Mouse (Mus musculus): ENCODE data around the gene Vmn1r1.
"Not testable (repeated sequence)": the region's sequence is repeated elsewhere in the genome, so short reads cannot be mapped to it uniquely, and the experiment has no call there.

Gene Vmn1r1

DNA sequence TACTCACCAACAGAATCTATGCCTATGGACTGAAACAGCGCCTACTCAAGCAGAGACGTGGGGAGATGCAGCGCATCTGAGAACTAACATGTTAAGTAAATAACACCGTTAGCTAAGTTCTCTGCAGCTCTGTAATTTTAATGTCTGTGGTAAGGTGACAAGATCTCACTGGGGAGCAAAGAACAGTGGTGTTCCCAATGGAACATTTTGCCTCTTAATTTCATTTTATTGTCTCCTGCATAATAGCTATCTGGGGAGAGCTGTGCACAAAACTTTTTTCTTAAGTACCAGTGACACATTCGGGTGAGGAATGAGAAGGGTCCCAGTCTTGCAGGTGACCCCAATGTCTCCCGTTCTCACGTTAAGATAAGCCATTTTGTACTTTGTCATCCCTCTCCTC lies at the start of gene Vmn1r1:
Vmn1r1 (minus strand) TSS at position 101 of the 400 bp plus-strand sequence.
- DNase-seq: no peak

DNA sequence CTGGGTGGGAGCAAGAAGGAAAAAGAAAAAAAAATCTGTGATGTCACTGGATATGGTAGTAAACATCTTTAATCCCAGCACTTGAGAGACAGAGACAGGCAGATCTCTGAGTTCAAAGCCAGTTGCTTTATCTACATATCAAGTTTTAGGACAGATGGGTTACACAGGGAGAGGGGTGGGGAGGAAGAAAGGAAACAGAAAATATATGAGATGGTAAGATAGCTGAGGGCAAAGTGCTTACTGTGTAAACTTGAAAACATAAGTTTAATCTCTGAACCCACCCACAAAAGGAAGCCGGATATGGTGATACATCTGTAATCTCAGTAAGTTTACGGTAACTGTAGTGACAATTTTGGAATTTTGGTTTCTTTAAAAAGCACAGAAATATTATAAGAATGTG lies 46.0 kb upstream of the Vmn1r1 start:
- DNase-seq: no peak

GRCm38 (mm10) chr1:182192581-182192980 lies 28.3 kb upstream of the Vmn1r1 start:
- DNase-seq: no peak

DNA sequence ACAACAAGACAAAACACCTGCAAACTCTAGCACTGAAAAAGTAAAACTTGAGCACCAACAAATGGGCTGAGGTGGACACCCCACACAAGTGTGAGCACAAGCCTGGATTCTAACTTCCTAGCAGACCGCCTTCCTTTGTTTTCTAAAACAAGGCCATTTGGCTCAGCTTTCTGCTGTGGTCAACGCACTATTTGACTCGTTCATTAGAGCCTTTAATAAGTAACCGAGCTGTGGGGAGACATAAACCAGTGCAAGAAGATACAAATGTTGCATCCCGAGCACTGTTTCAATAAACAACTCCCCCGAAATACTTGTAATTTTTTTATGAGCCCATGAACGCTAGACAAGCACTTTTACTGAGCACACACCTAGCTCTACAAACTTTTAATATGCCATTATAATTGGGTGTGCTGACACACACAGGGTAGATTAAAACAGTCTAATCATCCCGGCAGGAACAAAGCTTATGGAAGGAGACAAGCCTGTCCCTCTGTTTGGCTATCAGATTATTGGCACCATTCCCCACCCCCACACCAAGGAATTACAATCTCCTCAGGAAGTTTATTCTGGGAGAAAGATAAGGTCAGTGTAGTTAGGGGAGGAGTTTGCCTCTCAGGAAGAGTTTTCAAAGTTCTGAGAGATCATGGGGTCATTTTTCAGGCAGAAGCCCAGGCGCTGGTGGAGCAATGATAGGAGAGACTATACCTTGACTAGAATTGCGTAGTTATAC lies 27.7 kb upstream of the Vmn1r1 start:
- DNase-seq: no peak

DNA sequence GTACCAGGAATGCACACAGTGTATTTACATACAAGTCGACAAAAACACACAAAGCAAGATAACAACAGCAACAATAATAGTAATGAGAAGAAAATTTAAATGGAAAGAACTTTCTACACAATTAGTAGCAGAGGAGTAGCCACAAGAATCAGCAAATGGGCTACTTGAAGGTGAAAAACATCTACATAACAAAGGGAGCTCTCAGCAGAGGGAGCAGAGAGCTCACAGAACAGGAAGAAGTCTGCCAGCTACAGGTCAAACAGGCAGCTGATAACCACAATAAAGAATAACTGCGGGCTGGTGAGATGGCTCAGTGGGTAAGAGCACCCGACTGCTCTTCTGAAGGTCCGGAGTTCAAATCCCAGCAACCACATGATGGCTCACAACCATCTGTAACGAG lies 26.9 kb upstream of the Vmn1r1 start:
- DNase-seq: no peak

DNA sequence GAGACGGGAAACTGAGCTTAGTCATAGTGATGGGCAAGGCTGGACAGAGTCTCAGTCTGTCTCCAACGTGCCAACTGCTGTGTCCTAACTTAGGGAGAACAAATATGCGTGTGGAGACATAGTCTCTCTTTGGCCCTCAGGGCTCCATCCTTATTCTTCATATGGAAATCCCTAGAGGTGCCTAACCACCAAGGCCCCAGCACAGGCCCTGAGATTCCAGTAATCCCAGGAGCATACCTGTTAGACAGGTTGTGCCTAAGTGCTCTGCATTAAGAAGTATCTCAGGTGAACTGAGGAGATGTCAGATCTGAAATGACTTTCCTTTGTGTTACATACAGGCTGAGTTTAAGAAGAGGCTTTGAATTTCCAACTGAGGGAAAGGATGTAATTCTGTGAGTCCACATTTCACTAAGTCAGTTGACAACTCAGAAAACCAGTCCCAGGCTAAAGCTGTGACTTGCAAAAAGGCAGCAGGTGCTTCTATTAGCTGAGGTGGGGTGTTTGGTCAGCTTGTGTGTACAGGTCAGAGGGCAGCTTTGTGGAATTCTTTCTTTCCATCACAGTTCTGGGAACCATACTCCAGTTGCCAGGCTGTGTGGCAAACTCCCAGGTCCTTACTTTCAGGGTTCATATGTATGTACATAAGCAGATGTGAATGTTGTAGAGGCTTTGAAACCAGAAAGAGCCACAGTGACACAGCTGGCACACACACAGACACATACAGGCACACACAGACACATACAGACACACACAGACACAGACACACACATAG lies 25.6 kb upstream of the Vmn1r1 start:
- no peak for DNase-seq

DNA sequence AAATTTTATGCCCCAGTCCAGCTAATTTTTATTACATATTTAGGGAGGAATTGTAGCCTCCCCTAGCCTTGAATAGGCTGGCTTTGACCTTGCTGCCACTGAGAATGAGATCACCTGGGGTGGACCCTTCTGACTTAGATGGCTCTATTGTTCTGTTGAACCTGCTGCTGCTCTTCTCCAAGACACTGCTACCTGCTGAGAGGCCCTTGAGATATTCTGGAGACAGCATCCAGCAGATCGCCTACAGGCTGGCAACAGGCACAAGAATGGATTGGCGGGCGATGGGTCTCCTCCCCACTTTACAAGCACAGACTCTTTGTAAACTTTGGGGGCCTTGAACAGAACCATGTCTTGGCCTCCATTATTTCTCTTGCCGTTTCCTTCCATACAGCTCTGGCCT lies 18.2 kb upstream of the Vmn1r1 start:
- not testable (repeated sequence) for DNase-seq

DNA sequence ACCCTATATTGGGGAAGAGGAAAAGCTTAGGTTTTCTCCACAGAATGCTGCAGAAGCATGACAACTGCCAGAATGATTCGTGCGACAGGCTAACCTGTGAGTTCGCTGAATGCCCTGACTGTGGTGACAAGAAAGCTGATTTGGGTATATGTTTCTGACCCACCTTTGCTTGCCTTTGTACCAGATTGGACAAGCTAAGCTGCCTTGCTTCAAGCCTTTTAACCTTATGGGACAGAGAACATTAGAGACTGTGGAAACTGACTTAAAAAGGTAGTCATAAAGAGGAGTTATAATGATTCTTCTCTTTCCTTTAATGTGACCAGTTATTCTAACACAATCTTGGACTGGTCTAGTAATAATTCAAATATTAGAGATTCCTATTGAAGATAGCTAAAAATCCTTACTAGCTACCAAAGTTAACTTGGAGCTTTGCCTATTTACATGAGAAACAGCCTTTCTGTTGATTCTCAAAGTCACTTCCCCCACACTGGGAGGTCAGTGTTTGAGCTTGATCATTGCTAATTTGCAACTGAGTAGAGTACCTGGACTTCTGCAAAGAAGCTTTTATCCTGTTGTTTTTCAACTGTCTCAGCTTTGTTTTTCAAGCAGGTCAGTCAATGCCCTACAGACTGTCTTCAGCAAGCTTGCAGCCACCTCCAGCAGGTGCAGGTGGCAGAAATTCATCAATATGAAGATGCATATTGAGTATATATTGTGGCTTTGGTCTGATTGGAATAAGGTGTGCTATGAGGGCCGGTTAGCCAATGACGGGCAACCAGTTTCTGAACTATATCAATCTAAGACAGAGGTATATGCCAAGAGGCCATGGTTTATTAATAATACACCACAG lies 17.4 kb upstream of the Vmn1r1 start:
- DNase-seq: no peak

DNA sequence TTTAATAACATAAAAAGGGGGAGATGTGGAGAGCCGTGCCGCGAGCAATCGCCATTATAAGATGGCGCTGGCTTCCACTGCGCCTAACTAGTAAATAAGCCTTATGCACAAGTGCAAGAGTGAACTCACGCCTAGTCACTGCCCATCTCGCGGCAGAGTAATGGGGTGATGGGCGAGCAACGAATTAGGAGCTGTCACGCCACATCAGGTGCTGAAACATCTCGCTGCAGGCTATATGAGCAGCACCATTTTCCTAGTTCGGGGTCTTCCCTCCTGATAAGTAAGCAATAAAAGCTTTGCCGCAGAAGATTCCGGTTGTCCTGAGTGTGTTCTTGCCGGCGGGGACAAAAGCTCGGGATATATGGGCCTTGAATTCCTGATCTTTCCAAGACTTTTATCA lies 12.7 kb upstream of the Vmn1r1 start:
- not testable (repeated sequence) for DNase-seq

GRCm38 (mm10) chr1:182170206-182170605 lies 5.9 kb upstream of the Vmn1r1 start:
- not testable (repeated sequence) for DNase-seq

GRCm38 (mm10) chr1:182162951-182163350 lies 1.3 kb downstream of the Vmn1r1 start:
- no peak for DNase-seq

DNA sequence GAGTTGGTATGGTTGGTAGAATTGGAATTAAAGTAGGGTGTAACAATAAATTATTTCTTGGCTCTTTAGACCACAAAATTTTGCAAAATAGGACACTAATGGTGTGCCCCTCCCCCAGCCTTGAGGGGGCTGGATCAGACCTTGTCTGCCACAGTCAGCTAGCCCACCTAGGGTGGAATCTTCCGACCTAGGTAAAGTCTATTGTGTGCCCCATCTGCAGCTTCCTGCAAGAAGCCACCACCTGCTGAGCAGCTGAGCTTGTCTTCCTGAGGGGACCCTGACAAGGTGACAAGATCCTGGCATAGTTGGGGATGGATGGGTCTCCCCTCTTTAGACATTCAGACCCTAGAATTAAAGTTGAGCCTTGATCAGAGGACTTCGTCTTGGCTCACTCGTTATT lies 4.7 kb downstream of the Vmn1r1 start:
- DNase-seq: no peak

GRCm38 (mm10) chr1:182157734-182158133 lies 6.6 kb downstream of the Vmn1r1 start:
- DNase-seq: no peak

DNA sequence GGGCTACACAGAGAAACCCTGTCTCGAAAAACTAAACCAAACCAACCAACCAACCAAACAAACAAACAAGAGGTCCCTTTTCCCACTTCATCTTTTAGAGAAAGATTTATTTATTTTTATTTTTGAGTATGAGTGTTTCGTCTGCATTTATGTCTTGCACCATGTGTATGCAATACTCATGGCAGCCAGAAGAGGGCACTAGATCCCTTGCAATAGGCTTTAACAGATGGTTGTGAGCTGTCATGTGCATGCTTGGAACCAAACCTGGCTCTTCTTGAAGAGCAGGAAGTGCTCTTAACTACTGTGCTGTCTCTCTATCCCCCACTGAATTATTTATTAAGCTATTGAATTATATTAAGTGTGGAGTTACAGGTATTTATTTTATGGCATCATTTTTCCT lies 14.3 kb downstream of the Vmn1r1 start:
- no peak for DNase-seq

GRCm38 (mm10) chr1:182148864-182149514 lies 15.3 kb downstream of the Vmn1r1 start:
- DNase-seq: no peak

DNA sequence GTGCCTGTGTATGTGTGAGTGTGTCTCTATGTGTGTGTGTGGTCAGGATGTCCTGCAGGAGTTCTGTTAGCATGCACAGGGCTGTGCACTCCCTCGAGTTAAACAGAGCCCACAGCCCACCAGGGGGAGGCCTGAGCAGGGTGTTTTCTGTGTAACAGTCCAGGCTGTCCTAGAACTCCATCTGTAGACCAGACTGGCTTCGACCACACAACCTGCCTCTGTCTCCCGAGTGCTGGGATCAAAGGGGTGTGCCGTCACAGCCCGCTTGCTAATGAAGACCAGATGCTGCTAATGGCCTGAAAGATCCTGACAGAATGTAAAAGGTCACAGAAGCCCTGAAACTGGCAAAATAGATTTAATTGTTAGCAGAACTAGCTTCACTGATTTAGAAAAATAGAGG lies 18.7 kb downstream of the Vmn1r1 start:
- DNase-seq: no peak

GRCm38 (mm10) chr1:182143288-182143687 lies 21.0 kb downstream of the Vmn1r1 start:
- no peak for DNase-seq

GRCm38 (mm10) chr1:182142725-182143124 lies 21.6 kb downstream of the Vmn1r1 start:
- no peak for DNase-seq

- DNase-seq: peak; percentile 70
Observed at GRCm38 (mm10) chr1:182140370-182140769, 23.9 kb downstream of the Vmn1r1 start.

- no peak for DNase-seq
Observed at GRCm38 (mm10) chr1:182139937-182140336, 24.3 kb downstream of the Vmn1r1 start.

- no peak for DNase-seq
Observed at GRCm38 (mm10) chr1:182138172-182138571, 26.1 kb downstream of the Vmn1r1 start.

DNA sequence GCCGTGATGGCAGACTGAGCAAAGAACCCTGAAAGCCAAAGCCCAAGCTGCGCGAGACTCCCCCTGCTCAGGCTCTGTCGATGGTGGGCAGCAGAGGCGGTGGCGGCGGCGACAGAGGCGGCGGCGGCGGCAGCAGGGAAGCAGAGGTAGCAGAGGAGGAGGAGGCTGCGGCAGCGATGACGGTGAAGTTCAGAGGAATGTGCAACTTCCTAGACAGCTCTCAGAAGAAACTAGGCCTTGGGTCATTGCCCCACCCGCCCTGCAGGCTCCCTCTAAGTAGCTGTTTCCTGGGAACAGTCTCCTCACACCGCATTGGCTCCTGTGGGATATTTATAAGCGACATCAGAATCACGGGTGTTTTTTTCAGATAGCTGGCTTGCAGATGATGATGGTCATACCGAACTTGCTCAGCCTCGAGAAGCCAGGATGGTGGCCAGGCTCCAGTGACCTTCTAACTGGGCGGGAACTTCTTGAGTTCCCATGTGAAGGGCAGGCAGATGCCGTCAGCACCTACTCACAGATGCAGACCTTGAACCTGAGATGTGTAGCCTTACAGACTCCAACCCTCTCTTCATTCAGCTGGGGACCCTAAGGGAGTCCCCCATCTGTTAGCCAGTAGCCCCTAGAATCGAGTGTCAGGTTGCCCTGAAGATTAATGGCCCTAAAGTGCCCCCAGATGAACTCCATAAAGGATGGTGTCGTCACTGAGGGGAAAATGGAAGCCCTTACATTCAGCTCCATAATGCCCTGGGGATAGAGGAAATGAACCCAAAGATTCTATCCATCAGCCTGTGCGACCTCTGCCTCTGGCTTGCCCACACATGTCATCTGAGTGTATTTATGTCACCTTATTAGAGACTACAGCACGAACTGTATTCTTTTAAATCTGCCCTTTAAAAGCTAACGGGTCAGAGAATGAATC lies 26.8 kb downstream of the Vmn1r1 start:
- no peak for DNase-seq
